Mouse (Mus musculus): ENCODE data around the gene Bpnt1.

- TF ChIP-seq POLR2A (IDR thresholded peaks at IDR 0.05; ENCODE audit: insufficient read length, low read depth) (peak; percentile 95), USF1 (IDR thresholded peaks at IDR 0.05; ENCODE audit: low read depth) (no peak), POLR2AphosphoS2 (IDR thresholded peaks at IDR 0.05; ENCODE audit: insufficient read length, low read depth) (peak; percentile 96), MYOD1 (IDR thresholded peaks at IDR 0.05; ENCODE audit: control insufficient read depth in 1 of 3, insufficient read length in 2 of 3, low read depth in 2 of 3) (peak in 1 of 3 experiments; percentile 13), TCF12 (IDR thresholded peaks at IDR 0.05; ENCODE audit: insufficient read depth, poor library complexity, severe bottlenecking) (no peak), MAX (IDR thresholded peaks at IDR 0.05; ENCODE audit: low read depth) (no peak), CEBPB (IDR thresholded peaks at IDR 0.05; ENCODE audit: insufficient read depth, poor library complexity, severe bottlenecking) (0 out of 2 replicates have a peak, but pooled peaks have one; percentile 14)
Measured at GRCm38 (mm10) chr1:185362677-185363520, 30.9 kb downstream of the Bpnt1 start, which contains the start of gene Eprs.
